Mouse (Mus musculus): ENCODE measurements around the gene Fcho1. TPM values are rescaled to one million over a fixed set of nuclear protein-coding genes. Genes with fewer than 3 reads are reported as not detected.

The Fcho1 gene
- polyA plus RNA-seq, 1 experiment from 2014 or later: 2.5 TPM

- Histone ChIP-seq H3K27me3 (replicated peaks; ENCODE audit: control insufficient read depth, insufficient read depth, low read length) (peaks cover 29% of the 10 kb centered on the region), H3K9me3 (ENCODE audit: control insufficient read depth) (no peaks in the 10 kb centered on the region), H3K4me3 (ENCODE audit: low read depth, low read length) (no peak overlapping the region), H3K9ac (ENCODE audit: low read depth, low read length) (no peak overlapping the region), H3K4me2 (replicated peaks; ENCODE audit: low read depth) (no peak overlapping the region), H3K36me3 (ENCODE audit: control insufficient read depth, insufficient read depth) (peaks cover 9% of the 10 kb centered on the region; the same call in 1 of the 2 replicates), H3K27ac (ENCODE audit: low read depth, low read length) (no peak overlapping the region), H3K4me1 (replicated peaks; ENCODE audit: control insufficient read depth, insufficient read depth, low read length) (peaks cover 2% of the 10 kb centered on the region)
- no peak for ATAC-seq
- no peak for TF ChIP-seq CTCF (IDR thresholded peaks at IDR 0.05; ENCODE audit: low read depth)
- WGBS: 44% methylated on average over 18 of the region's 18 CpGs
Measured at GRCm38 (mm10) chr8:71681369-71681915, 44.1 kb downstream of the Fcho1 start.

GRCm38 (mm10) chr8:71680471-71680870, 45.0 kb downstream of the Fcho1 start:
- Histone ChIP-seq H3K36me3 (ENCODE audit: control insufficient read depth, insufficient read depth) (peaks cover 9% of the 10 kb centered on the region; the same call in 1 of the 2 replicates), H3K27me3 (replicated peaks; ENCODE audit: control insufficient read depth, insufficient read depth, low read length) (peaks cover 20% of the 10 kb centered on the region), H3K4me3 (ENCODE audit: low read depth, low read length) (no peak overlapping the region), H3K4me2 (replicated peaks; ENCODE audit: low read depth) (no peak overlapping the region), H3K9me3 (ENCODE audit: control insufficient read depth) (no peaks in the 10 kb centered on the region), H3K27ac (ENCODE audit: low read depth, low read length) (no peak overlapping the region), H3K4me1 (replicated peaks; ENCODE audit: control insufficient read depth, insufficient read depth, low read length) (no peaks in the 10 kb centered on the region; the same call in 1 of the 2 replicates), H3K9ac (ENCODE audit: low read depth, low read length) (no peak overlapping the region)
- WGBS: 38% methylated on average over 21 of the region's 21 CpGs
- ATAC-seq: no peak
- no peak for TF ChIP-seq CTCF (IDR thresholded peaks at IDR 0.05; ENCODE audit: low read depth)

GRCm38 (mm10) chr8:71679550-71680168, 45.9 kb downstream of the Fcho1 start:
- no peaks in the 10 kb centered on the region; the same call in 1 of the 2 replicates for H3K4me1 ChIP-seq (replicated peaks; ENCODE audit: control insufficient read depth, insufficient read depth, low read length)
- TF ChIP-seq CTCF (IDR thresholded peaks at IDR 0.05; ENCODE audit: low read depth): no peak
- no peak for ATAC-seq
- H3K27me3 ChIP-seq (replicated peaks; ENCODE audit: control insufficient read depth, insufficient read depth, low read length): peaks cover 12% of the 10 kb centered on the region
- H3K9me3 ChIP-seq (ENCODE audit: control insufficient read depth): no peaks in the 10 kb centered on the region
- no peak overlapping the region for H3K27ac ChIP-seq (ENCODE audit: low read depth, low read length)
- 0 out of 2 replicates have a peak overlapping the region, but pooled peaks have one; percentile 13 for H3K4me3 ChIP-seq (ENCODE audit: low read depth, low read length)
- H3K36me3 ChIP-seq (ENCODE audit: control insufficient read depth, insufficient read depth): peaks cover 9% of the 10 kb centered on the region; the same call in 1 of the 2 replicates
- H3K4me2 ChIP-seq (replicated peaks; ENCODE audit: low read depth): peak overlapping the region; percentile 53
- 19% methylated on average over 46 of the region's 46 CpGs for WGBS
- H3K9ac ChIP-seq (ENCODE audit: low read depth, low read length): no peak overlapping the region

GRCm38 (mm10) chr8:71679116-71679515, 46.4 kb downstream of the Fcho1 start:
- 51% methylated on average over 16 of the region's 16 CpGs for WGBS
- no peak overlapping the region for H3K9ac ChIP-seq (ENCODE audit: low read depth, low read length)
- no peaks in the 10 kb centered on the region for H3K9me3 ChIP-seq (ENCODE audit: control insufficient read depth)
- no peak for ATAC-seq
- peaks cover 8% of the 10 kb centered on the region for H3K27me3 ChIP-seq (replicated peaks; ENCODE audit: control insufficient read depth, insufficient read depth, low read length)
- H3K27ac ChIP-seq (ENCODE audit: low read depth, low read length): no peak overlapping the region
- H3K4me3 ChIP-seq (ENCODE audit: low read depth, low read length): 0 out of 2 replicates have a peak overlapping the region, but pooled peaks have one; percentile 13
- no peaks in the 10 kb centered on the region; the same call in 1 of the 2 replicates for H3K4me1 ChIP-seq (replicated peaks; ENCODE audit: control insufficient read depth, insufficient read depth, low read length)
- H3K4me2 ChIP-seq (replicated peaks; ENCODE audit: low read depth): peak overlapping the region; percentile 53
- H3K36me3 ChIP-seq (ENCODE audit: control insufficient read depth, insufficient read depth): peaks cover 9% of the 10 kb centered on the region; the same call in 1 of the 2 replicates
- TF ChIP-seq CTCF (IDR thresholded peaks at IDR 0.05; ENCODE audit: low read depth): peak; percentile 7; the same call in 1 of the 2 replicates

GRCm38 (mm10) chr8:71678216-71678615, 47.3 kb downstream of the Fcho1 start:
- Histone ChIP-seq H3K27ac (ENCODE audit: low read depth, low read length) (no peak overlapping the region), H3K9ac (ENCODE audit: low read depth, low read length) (no peak overlapping the region), H3K4me1 (replicated peaks; ENCODE audit: control insufficient read depth, insufficient read depth, low read length) (no peaks in the 10 kb centered on the region; the same call in 1 of the 2 replicates), H3K4me3 (ENCODE audit: low read depth, low read length) (no peak overlapping the region), H3K36me3 (ENCODE audit: control insufficient read depth, insufficient read depth) (peaks cover 9% of the 10 kb centered on the region; the same call in 1 of the 2 replicates), H3K9me3 (ENCODE audit: control insufficient read depth) (no peaks in the 10 kb centered on the region), H3K27me3 (replicated peaks; ENCODE audit: control insufficient read depth, insufficient read depth, low read length) (peaks cover 7% of the 10 kb centered on the region), H3K4me2 (replicated peaks; ENCODE audit: low read depth) (no peak overlapping the region)
- no peak for TF ChIP-seq CTCF (IDR thresholded peaks at IDR 0.05; ENCODE audit: low read depth)
- whole genome bisulfite sequencing: 66% methylated on average over 4 of the region's 4 CpGs
- ATAC-seq: no peak

GRCm38 (mm10) chr8:71677555-71677954, 48.0 kb downstream of the Fcho1 start:
- Histone ChIP-seq H3K9me3 (ENCODE audit: control insufficient read depth) (no peaks in the 10 kb centered on the region), H3K4me3 (ENCODE audit: low read depth, low read length) (no peak overlapping the region), H3K4me1 (replicated peaks; ENCODE audit: control insufficient read depth, insufficient read depth, low read length) (no peaks in the 10 kb centered on the region; the same call in 1 of the 2 replicates), H3K9ac (ENCODE audit: low read depth, low read length) (no peak overlapping the region), H3K36me3 (ENCODE audit: control insufficient read depth, insufficient read depth) (peaks cover 9% of the 10 kb centered on the region; the same call in 1 of the 2 replicates), H3K4me2 (replicated peaks; ENCODE audit: low read depth) (0 out of 2 replicates have a peak overlapping the region, but pooled peaks have one; percentile 9), H3K27ac (ENCODE audit: low read depth, low read length) (no peak overlapping the region), H3K27me3 (replicated peaks; ENCODE audit: control insufficient read depth, insufficient read depth, low read length) (peaks cover 7% of the 10 kb centered on the region)
- ATAC-seq: no peak
- no peak for TF ChIP-seq CTCF (IDR thresholded peaks at IDR 0.05; ENCODE audit: low read depth)

Data from intestine, postnatal 0 days (tissue).